8 mouse cellular contexts compared by ENCODE assay signal in the genomic region with DNA sequence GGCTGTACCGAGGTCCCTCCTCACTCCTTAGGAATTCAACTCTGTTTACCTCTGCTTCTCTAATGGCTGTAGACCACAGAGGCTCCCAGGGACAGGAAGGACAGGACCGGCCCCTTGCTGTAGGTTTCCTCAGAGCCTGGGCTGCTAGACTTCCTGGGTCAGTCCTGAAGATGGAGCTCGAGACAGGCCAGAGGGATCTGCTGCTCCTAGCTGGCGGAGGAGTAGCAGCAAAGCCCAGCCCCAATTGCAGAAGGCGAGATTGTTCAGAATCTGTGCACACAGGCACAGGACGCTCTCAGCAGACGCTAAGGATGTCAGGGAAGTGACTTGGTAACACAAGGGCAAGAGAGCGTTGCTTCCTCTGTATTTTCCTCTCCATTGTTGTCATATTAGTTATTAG.
DNase-seq lines count a peak whose midpoint lies in the region; ATAC-seq and TF ChIP-seq lines count a peak whose summit lies in the region.

No protein-coding gene starts in this region.

- peak; percentile 47 to 48 for DNase-seq in adrenal gland, adult 18-20 months (ENCODE audit: low spot score in 2 of 2)
- DNase-seq in embryo, embryonic 10 days (ENCODE audit: low spot score): peak; percentile 79
- peak; percentile 42 to 72 for DNase-seq in gastrocnemius, postnatal 4 days (ENCODE audit: low spot score in 2 of 2)
- peak; percentile 15 to 32 for DNase-seq in left cerebral cortex, postnatal 36 days (ENCODE audit: low spot score in 2 of 2)
- DNase-seq in spleen, postnatal 4 days (ENCODE audit: low spot score in 2 of 2): no peak

- peak; percentile 55 for TF ChIP-seq CTCF in small intestine, adult 2 months (IDR thresholded peaks at IDR 0.05; ENCODE audit: extremely low read depth, insufficient read length, insufficient replicate concordance, low read depth, low read length)

- peak; percentile 93 for ATAC-seq in intestine, embryonic 16.5 days
- ATAC-seq in midbrain, embryonic 13.5 days: peak; percentile 70

- H3K4me1 ChIP-seq in intestine, embryonic 16.5 days (ENCODE audit: control insufficient read depth, insufficient read depth, low read length): peaks cover 6% of the 10 kb centered on the region; the same call in 1 of the 2 replicates
- H3K4me1 ChIP-seq in midbrain, embryonic 13.5 days (replicated peaks): no peaks in the 10 kb centered on the region
- no peaks in the 10 kb centered on the region for H3K4me1 ChIP-seq in small intestine, adult 2 months (ENCODE audit: control insufficient read depth, insufficient read depth, insufficient read length, low read length)

- intact Hi-C loops in left cerebral cortex, postnatal 36 days (cut with DNase I): loop anchor here (5.0 kb wide), 3 partner anchors 198 to 608 kb away; a partner anchor contains a TSS

- H3K9ac ChIP-seq in intestine, embryonic 16.5 days (ENCODE audit: low read depth, low read length): peak overlapping the region; percentile 25; the same call in 1 of the 2 replicates
- H3K9ac ChIP-seq in midbrain, embryonic 13.5 days (replicated peaks): no peak overlapping the region

- no peaks in the 10 kb centered on the region for H3K36me3 ChIP-seq in intestine, embryonic 16.5 days (ENCODE audit: control insufficient read depth, insufficient read depth, low read length)
- H3K36me3 ChIP-seq in midbrain, embryonic 13.5 days: no peaks in the 10 kb centered on the region
- no peaks in the 10 kb centered on the region for H3K36me3 ChIP-seq in small intestine, adult 2 months (ENCODE audit: control insufficient read depth, insufficient read depth, low read length)

- TF ChIP-seq POLR2A in small intestine, adult 2 months (IDR thresholded peaks at IDR 0.05; ENCODE audit: low read depth, low read length): no peak

- no peaks in the 10 kb centered on the region for H3K9me3 ChIP-seq in intestine, embryonic 16.5 days (ENCODE audit: control insufficient read depth, low read length)
- H3K9me3 ChIP-seq in midbrain, embryonic 13.5 days: no peaks in the 10 kb centered on the region

- no peak overlapping the region for H3K4me2 ChIP-seq in intestine, embryonic 16.5 days (ENCODE audit: low read depth, low read length)
- H3K4me2 ChIP-seq in midbrain, embryonic 13.5 days (replicated peaks): no peak overlapping the region

- WGBS in intestine, embryonic 16.5 days: 15% methylated on average over 8 of the region's 8 CpGs
- WGBS in midbrain, embryonic 13.5 days: 33% methylated on average over 8 of the region's 8 CpGs
- 19% methylated on average over 8 of the region's 8 CpGs for WGBS in small intestine, adult 2 months

- H3K27me3 ChIP-seq in intestine, embryonic 16.5 days (replicated peaks; ENCODE audit: control insufficient read depth, insufficient read depth, low read length): no peaks in the 10 kb centered on the region
- H3K27me3 ChIP-seq in midbrain, embryonic 13.5 days: peaks cover 6% of the 10 kb centered on the region; the same call in 1 of the 2 replicates
- no peaks in the 10 kb centered on the region for H3K27me3 ChIP-seq in small intestine, adult 2 months (ENCODE audit: control insufficient read depth, insufficient read depth, low read length)

- H3K4me3 ChIP-seq in intestine, embryonic 16.5 days (ENCODE audit: low read length): no peak overlapping the region
- no peak overlapping the region for H3K4me3 ChIP-seq in midbrain, embryonic 13.5 days (replicated peaks)
- H3K4me3 ChIP-seq in small intestine, adult 2 months (ENCODE audit: low read depth, low read length): no peak overlapping the region

- 0 out of 2 replicates have a peak overlapping the region, but pooled peaks have one; percentile 19 for H3K27ac ChIP-seq in intestine, embryonic 16.5 days (ENCODE audit: low read length)
- no peak overlapping the region for H3K27ac ChIP-seq in midbrain, embryonic 13.5 days
- H3K27ac ChIP-seq in small intestine, adult 2 months (ENCODE audit: insufficient read depth, low read depth, low read length): no peak overlapping the region

Comparison
In these comparisons a context has a peak if more than half of its experiments do, and no peak if none do; other contexts are left out.
1. DNase-seq: peak in adrenal gland, adult 18-20 months (2 of 2), embryo, embryonic 10 days (single experiment), gastrocnemius, postnatal 4 days (2 of 2) and left cerebral cortex, postnatal 36 days (2 of 2); none in spleen, postnatal 4 days (0 of 2).